Mouse (Mus musculus) left cerebral cortex, adult 8-10 months (tissue): ENCODE data around the gene Igtp. TPM values are rescaled to one million over a fixed set of nuclear protein-coding genes. Genes with fewer than 3 reads are reported as not detected.

Experiments
- total RNA-seq, 4 experiments: library from RNA; stranded (reverse); gene quantifications; 2 replicates each; pipeline ENCODE4 v1.2.4; 2022

Igtp gene
- total RNA-seq, 4 experiments from 2014 or later, result 4.5 to 6.8 (median 5.5) TPM

Other genes starting within 250 kb of the Igtp start
- 10 to 100 TPM; 84.6 to 88.6 (median 86.9) TPM for gene Larp1, start 190.5 kb upstream of the Igtp start, total RNA-seq
- gene Gm12248, start 106.4 kb upstream of the Igtp start, total RNA-seq, result not detected
- gene Cnot8, start 95.4 kb upstream of the Igtp start, total RNA-seq, result 10 to 100 TPM; 50.5 to 55.7 (median 53.0) TPM
- 10 to 100 TPM; 16.9 to 22.0 (median 19.8) TPM for gene Gemin5, start 31.0 kb upstream of the Igtp start, total RNA-seq
- gene Mrpl22, start 27.9 kb upstream of the Igtp start, total RNA-seq, result 10 to 100 TPM; 25.9 to 37.3 (median 35.7) TPM
- 1 to 10 TPM; 2.0 to 3.3 (median 2.7) TPM for gene Irgm2, start 62 bp downstream of the Igtp start, total RNA-seq
- gene 4930438A08Rik, start 75.2 kb downstream of the Igtp start, total RNA-seq, result not detected
- gene Zfp692, start 107.5 kb downstream of the Igtp start, total RNA-seq, result 10 to 100 TPM; 25.0 to 28.7 (median 26.5) TPM
- 10 to 100 TPM; 41.1 to 48.4 (median 45.4) TPM for gene Zfp672, start 130.8 kb downstream of the Igtp start, total RNA-seq
- gene Sh3bp5l, start 131.2 kb downstream of the Igtp start, total RNA-seq, result 10 to 100 TPM; 41.8 to 49.8 (median 44.4) TPM
- not detected for gene Lypd8, start 179.5 kb downstream of the Igtp start, total RNA-seq
- gene 1810065E05Rik, start 221.6 kb downstream of the Igtp start, total RNA-seq, result not detected
- gene Gm12253, start 233.0 kb downstream of the Igtp start, total RNA-seq, result not detected